Mouse (Mus musculus): Measurements from ENCODE around the gene Mast4. TPM values are rescaled to one million over a fixed set of nuclear protein-coding genes. Genes with fewer than 3 reads are reported as not detected.
A peak's percentile ranks its signal among the peaks of the same experiment; 100 is the strongest.

Mast4 gene
- polyA plus RNA-seq, 1 experiment: 0.04 TPM

DNA sequence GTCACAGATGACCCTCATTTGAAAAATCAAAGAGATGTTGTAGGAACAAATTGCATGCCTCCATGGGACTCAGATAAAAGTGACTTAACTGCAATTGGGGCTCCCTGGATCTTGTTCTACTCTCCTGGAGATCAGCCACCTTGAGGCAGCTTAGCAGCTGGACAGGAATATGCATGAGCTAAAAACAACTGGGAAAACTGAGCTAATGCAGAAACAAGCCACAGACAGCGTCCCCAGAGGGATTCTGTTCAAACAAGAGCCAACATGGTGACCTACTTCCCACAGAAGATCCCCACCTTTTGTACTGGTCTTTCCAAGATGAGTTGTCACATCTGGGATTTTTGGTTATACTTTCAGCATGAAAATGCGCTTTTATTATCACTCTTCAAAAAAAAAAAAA lies 4.3 kb upstream of the Mast4 start:
- Histone ChIP-seq H3K4me1 (ENCODE audit: control insufficient read depth) (no peaks in the 10 kb centered on the region), H3K4me3 (replicated peaks) (no peak overlapping the region), H3K9me3 (ENCODE audit: control insufficient read depth, low read length) (no peaks in the 10 kb centered on the region), H3K27me3 (ENCODE audit: control insufficient read depth) (peaks cover 31% of the 10 kb centered on the region), H3K36me3 (ENCODE audit: control insufficient read depth) (no peaks in the 10 kb centered on the region)
- TF ChIP-seq GATA1 (IDR thresholded peaks at IDR 0.05; ENCODE audit: low read length): no peak
- TF ChIP-seq TAL1 (IDR thresholded peaks at IDR 0.05; ENCODE audit: low read length): no peak

DNA sequence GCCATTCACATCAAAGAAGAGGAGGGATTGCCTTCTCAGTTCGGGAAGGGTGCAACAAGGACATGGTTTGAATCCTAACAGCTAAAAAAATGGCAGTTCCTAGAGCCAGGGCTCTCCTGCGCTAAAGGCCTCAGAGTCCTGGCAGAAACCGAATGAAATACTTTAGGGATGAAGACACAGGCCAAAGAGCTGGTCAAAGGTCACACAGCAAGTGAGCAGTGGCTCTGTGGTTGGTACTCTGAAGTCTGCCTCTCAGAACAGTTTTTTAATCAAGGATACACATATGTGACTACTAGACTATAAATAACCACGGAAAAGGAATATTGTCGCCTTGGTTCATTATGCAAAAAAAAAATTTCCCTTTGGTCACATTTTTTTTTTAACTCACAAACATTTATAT lies 1.9 kb upstream of the Mast4 start:
- Histone ChIP-seq H3K4me1 (ENCODE audit: control insufficient read depth) (no peaks in the 10 kb centered on the region), H3K36me3 (ENCODE audit: control insufficient read depth) (no peaks in the 10 kb centered on the region), H3K4me3 (replicated peaks) (no peak overlapping the region), H3K9me3 (ENCODE audit: control insufficient read depth, low read length) (no peaks in the 10 kb centered on the region), H3K27me3 (ENCODE audit: control insufficient read depth) (peaks cover 53% of the 10 kb centered on the region)
- no peak for TF ChIP-seq TAL1 (IDR thresholded peaks at IDR 0.05; ENCODE audit: low read length)
- no peak for TF ChIP-seq GATA1 (IDR thresholded peaks at IDR 0.05; ENCODE audit: low read length)

DNA sequence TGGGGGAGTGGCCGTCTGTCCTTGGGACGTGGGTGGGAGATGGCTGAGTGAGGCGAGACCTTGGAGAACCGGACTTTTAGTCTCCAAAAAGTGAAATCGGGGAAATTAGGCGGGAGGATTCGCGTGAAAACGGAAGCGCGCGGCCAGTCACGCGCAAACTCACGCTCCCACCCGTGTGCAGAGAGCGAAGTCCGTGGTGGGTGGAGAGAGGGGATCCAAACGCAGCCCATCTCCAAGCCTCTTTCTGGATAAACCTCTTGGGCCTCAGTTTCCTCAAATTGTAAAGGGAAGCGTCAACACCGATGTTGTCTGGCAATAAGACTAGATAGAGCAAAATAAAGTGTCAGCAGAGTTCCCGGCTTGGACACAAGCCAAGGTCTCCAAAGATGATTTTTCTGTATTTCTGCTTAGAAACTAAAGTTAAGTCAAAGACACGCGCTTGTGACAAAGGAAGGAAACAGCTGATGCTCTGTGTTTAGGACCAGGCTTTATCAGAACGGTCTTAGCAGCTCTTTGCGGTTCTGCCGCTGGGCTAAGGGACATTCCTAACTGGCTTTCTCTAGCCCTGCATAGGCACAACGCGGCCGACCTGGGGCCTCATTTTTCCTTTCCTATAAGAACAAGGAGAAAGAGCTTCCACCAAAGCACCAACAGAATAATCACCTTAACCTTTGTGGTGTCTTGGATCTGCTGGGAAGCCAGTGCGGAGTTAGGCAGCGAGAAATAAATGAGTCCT lies 594 bp upstream of the Mast4 start:
- Histone ChIP-seq H3K27me3 (ENCODE audit: control insufficient read depth) (peaks cover 55% of the 10 kb centered on the region), H3K4me3 (replicated peaks) (peak overlapping the region; percentile 44)

DNA sequence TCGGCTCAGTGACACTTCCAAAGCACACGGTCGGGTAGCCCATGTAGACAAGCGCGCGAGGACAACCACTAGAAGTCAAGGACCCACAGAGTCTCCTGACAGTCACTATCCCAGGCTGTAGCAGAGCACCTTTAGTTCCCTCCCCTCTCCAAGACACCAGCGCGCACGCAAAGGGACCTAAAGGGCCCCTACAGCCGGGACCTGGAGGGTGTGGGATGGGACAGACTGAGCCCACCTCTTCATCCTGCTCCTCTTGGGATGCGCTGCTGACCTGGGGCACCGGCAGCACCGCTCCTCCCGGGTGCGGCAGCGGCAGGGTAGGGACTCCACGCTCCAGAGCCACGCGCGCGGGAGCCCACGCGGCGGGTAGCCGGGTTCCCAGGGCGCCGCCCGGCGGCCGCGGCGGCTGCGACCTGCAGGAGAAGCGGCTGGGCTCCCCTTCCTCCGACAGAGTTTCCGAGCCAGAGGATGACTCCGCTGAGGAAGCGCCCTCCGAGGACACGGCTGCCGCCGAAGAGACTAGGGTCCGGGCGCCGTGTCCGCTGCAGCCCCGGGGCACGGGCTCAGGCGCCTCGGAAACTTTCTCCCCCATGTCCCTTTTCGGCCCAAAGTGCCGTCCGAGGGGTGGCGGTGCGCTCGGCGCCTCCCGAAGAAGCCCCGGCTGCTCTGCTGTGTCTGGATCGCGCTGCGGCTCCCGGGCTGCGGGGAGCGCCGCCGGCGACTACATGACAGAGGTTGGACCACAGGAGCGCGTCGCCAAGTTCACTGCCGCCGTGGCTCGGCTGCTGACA lies 501 bp downstream of the Mast4 start:
- Histone ChIP-seq H3K4me1 (ENCODE audit: control insufficient read depth) (no peaks in the 10 kb centered on the region), H3K4me3 (replicated peaks) (peak overlapping the region; percentile 44), H3K36me3 (ENCODE audit: control insufficient read depth) (no peaks in the 10 kb centered on the region), H3K27me3 (ENCODE audit: control insufficient read depth) (peaks cover 55% of the 10 kb centered on the region), H3K9me3 (ENCODE audit: control insufficient read depth, low read length) (no peaks in the 10 kb centered on the region)
- TF ChIP-seq GATA1 (IDR thresholded peaks at IDR 0.05; ENCODE audit: low read length) (no peak), TAL1 (IDR thresholded peaks at IDR 0.05; ENCODE audit: low read length) (no peak)

More for the DNA sequence above, 594 bp upstream of the Mast4 start:
- TF ChIP-seq GATA1 (IDR thresholded peaks at IDR 0.05; ENCODE audit: low read length) (no peak), TAL1 (IDR thresholded peaks at IDR 0.05; ENCODE audit: low read length) (no peak)
- Histone ChIP-seq H3K9me3 (ENCODE audit: control insufficient read depth, low read length) (no peaks in the 10 kb centered on the region), H3K4me1 (ENCODE audit: control insufficient read depth) (no peaks in the 10 kb centered on the region), H3K36me3 (ENCODE audit: control insufficient read depth) (no peaks in the 10 kb centered on the region)

DNA sequence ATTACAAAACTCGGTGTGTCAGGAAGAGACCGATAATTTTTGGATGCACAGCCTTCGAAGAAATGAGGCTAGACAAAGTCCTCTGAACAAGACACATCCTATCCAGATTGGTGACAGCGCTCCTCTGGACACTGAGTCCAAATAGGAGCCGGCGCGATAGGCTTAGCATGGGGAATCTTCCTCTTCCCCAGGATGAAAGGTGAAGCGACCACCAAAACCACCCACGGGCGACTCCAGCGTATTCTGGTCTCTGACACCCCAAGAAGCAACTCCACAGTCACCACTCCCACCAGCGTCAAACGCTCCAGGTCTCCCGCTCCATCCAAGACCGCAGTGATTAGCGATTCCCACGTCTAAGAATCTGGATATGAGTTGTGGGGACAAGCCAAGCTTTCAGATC lies 1.1 kb downstream of the Mast4 start:
- TF ChIP-seq TAL1 (IDR thresholded peaks at IDR 0.05; ENCODE audit: low read length) (no peak), GATA1 (IDR thresholded peaks at IDR 0.05; ENCODE audit: low read length) (no peak)
- Histone ChIP-seq H3K9me3 (ENCODE audit: control insufficient read depth, low read length) (no peaks in the 10 kb centered on the region), H3K27me3 (ENCODE audit: control insufficient read depth) (peaks cover 55% of the 10 kb centered on the region), H3K4me3 (replicated peaks) (no peak overlapping the region), H3K36me3 (ENCODE audit: control insufficient read depth) (no peaks in the 10 kb centered on the region), H3K4me1 (ENCODE audit: control insufficient read depth) (no peaks in the 10 kb centered on the region)

DNA sequence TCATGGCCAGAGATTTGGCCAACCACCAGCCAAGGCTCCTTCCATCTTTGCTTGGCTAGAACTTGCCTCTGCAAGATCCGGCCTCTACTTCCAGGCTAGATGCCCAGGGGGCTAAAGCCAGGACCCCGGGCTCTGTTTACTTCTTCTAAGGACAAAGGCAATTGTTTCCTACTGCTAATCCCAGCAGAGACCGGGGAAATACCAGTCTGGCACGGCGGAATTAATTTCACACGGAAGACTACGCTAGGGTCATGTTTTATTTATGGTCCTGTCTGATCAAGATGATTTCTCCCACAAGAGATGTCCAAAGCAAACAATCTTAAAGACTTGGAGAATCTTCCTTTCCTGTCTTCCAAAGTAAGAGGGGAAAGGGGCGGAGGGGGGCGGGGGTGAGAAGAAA lies 1.6 kb downstream of the Mast4 start:
- no peak overlapping the region for H3K4me3 ChIP-seq (replicated peaks)
- no peaks in the 10 kb centered on the region for H3K9me3 ChIP-seq (ENCODE audit: control insufficient read depth, low read length)
- no peak for TF ChIP-seq TAL1 (IDR thresholded peaks at IDR 0.05; ENCODE audit: low read length)
- TF ChIP-seq GATA1 (IDR thresholded peaks at IDR 0.05; ENCODE audit: low read length): no peak
- peaks cover 55% of the 10 kb centered on the region for H3K27me3 ChIP-seq (ENCODE audit: control insufficient read depth)
- H3K36me3 ChIP-seq (ENCODE audit: control insufficient read depth): no peaks in the 10 kb centered on the region
- no peaks in the 10 kb centered on the region for H3K4me1 ChIP-seq (ENCODE audit: control insufficient read depth)

DNA sequence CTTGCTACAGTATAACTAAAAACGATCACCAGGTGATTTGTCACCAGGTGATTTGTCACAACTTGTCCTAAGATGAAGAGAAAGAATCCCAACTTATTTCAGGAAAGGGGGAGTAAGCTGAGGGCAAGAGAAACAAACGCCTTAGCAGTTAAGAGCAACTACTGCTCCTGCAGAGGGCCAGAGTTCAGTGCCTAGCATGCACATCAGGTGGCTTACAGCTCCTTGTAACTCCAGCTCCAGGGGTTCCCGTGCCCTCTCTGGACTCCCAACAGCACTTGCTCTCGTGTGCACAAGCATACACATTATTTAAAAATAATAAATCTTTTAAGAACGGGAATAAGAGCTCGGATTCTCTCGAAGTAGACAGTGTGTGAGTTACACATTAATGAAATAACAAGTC lies 3.2 kb downstream of the Mast4 start:
- Histone ChIP-seq H3K4me1 (ENCODE audit: control insufficient read depth) (no peaks in the 10 kb centered on the region), H3K9me3 (ENCODE audit: control insufficient read depth, low read length) (no peaks in the 10 kb centered on the region), H3K4me3 (replicated peaks) (no peak overlapping the region), H3K36me3 (ENCODE audit: control insufficient read depth) (no peaks in the 10 kb centered on the region), H3K27me3 (ENCODE audit: control insufficient read depth) (peaks cover 49% of the 10 kb centered on the region)
- TF ChIP-seq TAL1 (IDR thresholded peaks at IDR 0.05; ENCODE audit: low read length) (no peak), GATA1 (IDR thresholded peaks at IDR 0.05; ENCODE audit: low read length) (no peak)

DNA sequence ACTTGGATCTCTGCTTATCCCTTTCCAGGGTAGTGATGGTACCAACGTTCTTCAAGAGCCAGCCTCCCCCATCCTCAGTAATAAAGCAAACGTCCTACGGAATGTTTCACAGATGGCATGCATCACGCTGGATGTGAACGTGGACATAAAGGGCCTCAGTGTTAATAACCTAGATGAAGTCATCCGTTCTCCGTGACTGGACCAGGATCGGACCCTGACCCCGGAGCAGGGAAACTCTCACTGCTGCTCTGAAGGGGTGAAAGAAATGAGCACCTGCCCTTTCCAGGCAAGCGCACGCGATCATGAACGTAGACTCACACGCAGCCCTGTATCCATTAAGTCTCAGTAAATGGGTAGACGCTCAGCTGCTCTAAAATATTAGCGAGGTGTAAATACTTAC lies 6.0 kb downstream of the Mast4 start:
- Histone ChIP-seq H3K4me1 (ENCODE audit: control insufficient read depth) (no peaks in the 10 kb centered on the region), H3K36me3 (ENCODE audit: control insufficient read depth) (no peaks in the 10 kb centered on the region), H3K27me3 (ENCODE audit: control insufficient read depth) (peaks cover 21% of the 10 kb centered on the region), H3K9me3 (ENCODE audit: control insufficient read depth, low read length) (peaks cover 3% of the 10 kb centered on the region; the same call in 1 of the 2 replicates), H3K4me3 (replicated peaks) (no peak overlapping the region)
- TF ChIP-seq GATA1 (IDR thresholded peaks at IDR 0.05; ENCODE audit: low read length) (no peak), TAL1 (IDR thresholded peaks at IDR 0.05; ENCODE audit: low read length) (no peak)

DNA sequence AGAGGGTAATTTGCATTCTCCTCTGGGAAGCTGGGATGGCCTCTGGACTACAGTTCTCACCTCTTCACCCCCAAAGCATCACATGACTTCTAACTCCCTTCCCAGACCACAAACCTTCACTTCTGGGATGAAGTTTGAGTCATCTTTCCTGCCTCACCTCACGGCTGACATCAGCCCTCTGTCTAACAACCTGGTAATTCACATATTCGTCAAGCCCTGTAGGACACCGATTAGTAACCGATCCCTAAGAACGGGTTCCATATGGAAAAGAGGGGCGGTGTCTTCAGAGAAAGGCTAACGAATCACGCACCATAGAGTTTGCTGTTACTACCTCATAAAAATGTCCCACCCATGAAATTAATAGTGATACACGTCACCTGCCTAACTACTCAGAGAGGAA lies 6.5 kb downstream of the Mast4 start:
- H3K4me3 ChIP-seq (replicated peaks): no peak overlapping the region
- H3K9me3 ChIP-seq (ENCODE audit: control insufficient read depth, low read length): peaks cover 5% of the 10 kb centered on the region; the same call in 1 of the 2 replicates
- no peaks in the 10 kb centered on the region for H3K4me1 ChIP-seq (ENCODE audit: control insufficient read depth)
- H3K27me3 ChIP-seq (ENCODE audit: control insufficient read depth): peaks cover 16% of the 10 kb centered on the region
- TF ChIP-seq GATA1 (IDR thresholded peaks at IDR 0.05; ENCODE audit: low read length) (no peak), TAL1 (IDR thresholded peaks at IDR 0.05; ENCODE audit: low read length) (no peak)
- no peaks in the 10 kb centered on the region for H3K36me3 ChIP-seq (ENCODE audit: control insufficient read depth)

All from erythroblast, embryonic 14.5 days (primary cell).